Mouse (Mus musculus): Measurements from ENCODE around the gene Cd3eap. TPM values are rescaled to one million over a fixed set of nuclear protein-coding genes. Genes with fewer than 3 reads are reported as not detected.
A peak's percentile ranks its signal among the peaks of the same experiment; 100 is the strongest.

Gene Cd3eap
- total RNA-seq, 2 experiments from 2014 or later = 11.5 to 11.7 TPM

DNA sequence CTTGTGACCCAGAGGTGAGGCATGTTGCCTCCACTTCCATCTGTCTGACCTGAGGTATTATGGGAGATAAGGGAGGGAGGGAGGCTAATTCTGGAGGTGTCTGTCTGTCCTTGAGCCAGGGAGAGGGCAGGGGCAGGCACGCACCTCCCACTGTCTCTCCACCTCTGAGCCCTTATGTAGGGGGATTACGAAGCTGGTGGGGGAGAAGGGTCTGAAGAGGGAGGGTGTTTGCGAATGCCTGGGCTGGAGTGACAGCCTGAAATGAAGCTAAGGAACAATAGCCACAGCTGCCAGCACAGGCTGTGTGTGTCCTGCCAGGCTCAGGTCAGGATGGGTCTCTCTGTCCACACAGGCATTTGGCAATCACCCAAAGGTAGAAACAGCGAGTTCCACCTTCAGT is 3.0 kb upstream of the Cd3eap start:
- no peak for DNase-seq

DNA sequence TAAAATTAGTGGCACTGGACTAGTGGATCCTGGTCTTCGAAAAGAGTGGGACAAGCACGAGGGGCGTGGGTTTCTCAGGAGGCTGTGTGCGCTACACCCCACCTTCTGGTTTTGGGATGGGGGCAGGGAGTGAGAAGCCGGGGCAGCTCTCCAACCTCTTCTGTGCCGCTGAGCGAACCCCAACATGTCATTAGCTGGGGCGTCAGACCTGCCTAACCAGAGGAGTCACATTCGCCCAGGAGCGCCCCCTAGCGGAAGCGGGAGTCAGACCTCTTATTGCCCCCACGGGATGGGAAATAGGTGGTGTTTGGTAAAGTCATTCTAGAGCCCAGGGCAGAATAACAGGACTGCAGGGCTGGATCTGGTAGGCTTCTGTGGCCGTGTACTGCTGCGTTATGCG is 2.4 kb upstream of the Cd3eap start:
- peak; percentile 87 for DNase-seq

DNA sequence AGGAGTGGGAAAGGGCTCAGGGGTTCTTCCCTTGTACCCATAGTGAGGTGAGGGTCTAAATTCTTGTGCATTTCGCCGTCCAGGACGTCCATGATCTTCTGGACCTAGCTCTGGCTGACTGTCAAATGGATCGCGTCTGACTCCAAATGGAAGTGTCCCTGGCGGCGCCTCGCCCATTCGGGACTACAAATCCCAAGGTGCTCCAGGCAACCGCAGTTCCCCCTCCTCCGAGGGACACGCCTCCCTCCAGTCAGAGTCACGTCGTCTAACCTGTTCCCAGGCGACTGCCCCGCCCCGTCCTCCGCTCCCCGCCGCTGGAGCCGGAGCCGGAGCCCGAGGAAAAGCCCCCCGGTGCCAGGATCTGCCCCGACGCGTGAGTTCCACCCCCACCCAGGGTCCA is 1.7 kb upstream of the Cd3eap start:
- DNase-seq = peak; percentile 93

DNA sequence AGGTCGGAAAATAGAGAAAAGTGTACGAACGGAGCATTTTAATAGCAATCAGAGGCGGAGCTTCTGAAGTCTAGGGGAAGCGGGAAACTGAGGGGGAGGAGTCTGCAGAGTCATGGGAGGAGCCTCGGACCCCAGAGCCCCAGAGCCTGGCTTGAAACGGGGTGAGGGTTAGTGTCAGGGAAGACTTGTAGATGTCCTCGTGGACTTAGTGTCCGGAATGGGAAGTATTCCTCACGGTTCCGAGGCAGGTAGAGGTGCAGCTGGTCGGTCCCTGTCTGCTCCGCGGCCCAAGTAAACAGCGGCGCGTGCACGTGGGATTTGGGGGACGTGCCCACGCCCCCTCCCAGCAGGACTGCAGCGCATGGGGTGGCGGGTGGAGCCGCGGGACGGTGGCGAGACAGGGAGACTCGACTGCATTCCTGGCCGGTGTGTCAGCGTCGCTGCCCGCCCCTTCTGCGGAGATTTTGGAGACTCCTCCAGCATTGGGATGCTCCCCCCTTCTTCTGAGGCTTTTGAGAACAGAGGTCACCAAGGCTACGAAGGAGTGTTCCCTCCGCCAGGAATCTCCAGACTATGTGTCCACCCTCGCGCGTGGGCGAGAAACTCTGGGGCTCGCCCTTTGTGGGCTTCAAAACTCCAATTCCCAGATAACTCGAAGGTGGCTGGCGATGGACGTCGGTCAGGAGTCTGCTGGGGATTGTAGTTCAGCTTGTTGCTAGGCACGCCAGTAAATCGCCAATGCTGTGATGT is 784 bp upstream of the Cd3eap start:
- DNase-seq = peak; percentile 77

DNA sequence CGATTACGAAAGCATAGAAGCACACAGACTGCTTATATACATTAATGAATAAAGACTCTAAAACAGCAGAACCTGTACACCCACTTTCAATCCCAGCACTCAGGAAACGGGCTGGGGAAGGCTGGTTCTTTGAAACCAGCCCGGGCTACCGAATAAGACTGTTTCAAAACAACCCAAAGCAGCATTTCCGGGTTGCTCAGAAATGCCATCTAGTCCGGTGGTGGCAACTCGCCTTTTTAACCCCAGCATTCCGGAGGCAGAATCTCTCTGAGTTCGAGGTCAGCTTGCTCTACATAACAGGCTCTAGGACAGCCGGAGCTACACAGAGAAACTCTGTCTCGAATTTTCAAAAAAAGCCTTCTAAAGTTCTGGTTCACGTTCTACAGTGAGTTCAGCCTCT is 649 bp downstream of the Cd3eap start:
- no peak for DNase-seq

DNA sequence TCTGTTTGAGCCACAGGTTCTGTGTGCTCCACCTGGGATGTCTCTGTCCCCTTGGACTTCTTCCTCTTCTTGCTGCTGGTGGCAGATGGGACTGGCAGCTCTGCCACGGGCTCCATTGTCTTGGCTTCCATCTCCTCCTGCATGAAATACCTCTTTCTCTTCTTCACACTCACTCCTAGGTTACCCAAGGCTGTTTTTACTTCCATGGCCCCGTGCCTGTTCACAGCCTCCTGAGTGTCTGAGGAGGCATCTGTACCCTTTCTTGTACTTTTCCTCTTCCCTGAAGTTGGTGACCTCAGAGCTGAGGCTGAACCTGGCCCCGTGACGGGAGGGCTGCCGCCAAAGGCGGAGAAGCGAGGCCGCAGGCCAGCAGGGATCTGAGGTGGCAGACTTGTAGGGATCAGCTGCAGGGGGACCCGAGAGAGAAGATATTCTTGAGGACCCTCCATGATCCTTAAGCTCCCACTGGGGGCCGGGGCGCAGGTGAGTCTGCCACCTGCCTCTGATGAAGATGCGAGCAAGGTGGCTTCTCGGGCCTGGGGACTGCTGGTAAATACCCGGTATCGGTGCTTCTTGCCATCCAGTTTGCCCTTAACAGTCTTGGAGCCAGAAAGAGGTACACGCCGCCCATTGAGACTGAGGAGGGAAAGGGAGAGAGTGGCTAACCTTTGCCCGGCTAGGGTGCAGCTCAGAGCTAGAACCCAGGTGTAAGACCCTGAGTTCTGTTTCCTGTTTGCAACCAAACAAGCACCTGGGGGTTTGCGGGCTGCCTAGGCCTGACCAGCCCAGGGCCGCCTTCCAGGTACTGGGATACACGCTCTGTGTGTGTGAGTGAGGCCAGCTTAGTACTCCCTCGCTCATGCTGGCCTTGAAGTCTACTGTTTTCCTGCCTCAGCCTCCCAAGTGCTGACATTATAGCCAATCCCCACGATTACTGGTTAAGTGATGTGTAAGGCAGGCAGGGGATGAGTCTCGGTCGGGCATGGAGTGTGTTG is 1.6 kb downstream of the Cd3eap start:
- DNase-seq = no peak

DNA sequence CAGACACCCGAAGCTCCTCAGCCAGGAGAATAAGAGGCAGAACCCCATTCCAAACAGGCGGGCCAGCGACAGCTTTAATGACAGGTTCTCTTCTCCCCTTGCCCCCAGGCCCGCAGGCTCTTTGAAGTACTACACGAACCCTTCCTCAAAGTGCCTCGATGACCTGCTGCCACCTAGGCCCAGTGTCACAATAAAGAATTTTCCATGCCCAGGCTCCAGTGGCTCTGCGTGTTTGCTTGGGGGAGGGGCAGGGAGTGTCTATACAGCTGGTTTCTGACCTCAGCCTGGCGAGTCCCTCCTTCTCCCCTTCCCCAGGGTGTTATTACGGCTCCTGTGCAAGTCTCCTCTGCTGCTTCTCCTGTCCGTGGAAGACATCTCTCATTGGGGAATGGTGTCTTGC is 3.0 kb downstream of the Cd3eap start:
- no peak for DNase-seq

DNA sequence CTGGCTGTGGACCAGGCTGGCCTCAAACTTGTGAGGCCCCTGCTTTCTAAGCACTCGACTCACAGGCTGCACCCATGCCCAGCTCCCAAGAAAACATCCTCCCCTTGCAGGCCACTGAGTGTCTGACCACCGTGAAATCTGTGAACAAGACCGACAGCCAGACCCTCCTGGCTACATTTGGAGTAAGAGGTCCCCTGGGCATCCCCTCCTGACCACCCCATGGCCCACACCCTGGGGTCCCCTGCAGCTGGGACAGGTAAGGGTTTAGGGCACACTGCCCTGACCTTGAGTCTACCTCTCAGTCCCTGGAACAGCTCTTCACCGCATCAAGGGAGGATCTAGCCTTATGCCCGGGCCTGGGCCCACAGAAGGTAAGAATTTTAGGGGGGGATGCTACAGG is 4.3 kb downstream of the Cd3eap start:
- no peak for DNase-seq

DNA sequence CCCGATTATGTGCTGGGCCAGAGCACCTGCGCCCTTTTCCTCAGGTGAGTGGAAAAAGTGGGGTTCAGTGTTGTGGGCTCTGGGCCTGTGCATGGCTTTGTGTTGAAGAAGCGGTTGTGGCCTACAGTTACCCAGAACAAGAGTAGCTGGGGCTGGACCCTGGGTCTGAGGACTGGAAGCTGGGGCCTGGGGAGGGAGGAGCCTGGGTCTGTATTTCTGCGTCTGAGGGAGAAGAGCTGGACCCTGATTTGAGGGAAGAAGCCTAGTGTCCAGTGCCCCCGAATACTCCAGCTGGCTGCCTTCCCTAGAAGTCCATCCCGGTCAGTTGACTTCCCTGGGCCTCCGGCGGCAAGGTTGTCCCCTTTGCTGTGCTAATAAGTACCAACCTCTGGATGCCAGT is 9.1 kb downstream of the Cd3eap start:
- no peak for DNase-seq

DNA sequence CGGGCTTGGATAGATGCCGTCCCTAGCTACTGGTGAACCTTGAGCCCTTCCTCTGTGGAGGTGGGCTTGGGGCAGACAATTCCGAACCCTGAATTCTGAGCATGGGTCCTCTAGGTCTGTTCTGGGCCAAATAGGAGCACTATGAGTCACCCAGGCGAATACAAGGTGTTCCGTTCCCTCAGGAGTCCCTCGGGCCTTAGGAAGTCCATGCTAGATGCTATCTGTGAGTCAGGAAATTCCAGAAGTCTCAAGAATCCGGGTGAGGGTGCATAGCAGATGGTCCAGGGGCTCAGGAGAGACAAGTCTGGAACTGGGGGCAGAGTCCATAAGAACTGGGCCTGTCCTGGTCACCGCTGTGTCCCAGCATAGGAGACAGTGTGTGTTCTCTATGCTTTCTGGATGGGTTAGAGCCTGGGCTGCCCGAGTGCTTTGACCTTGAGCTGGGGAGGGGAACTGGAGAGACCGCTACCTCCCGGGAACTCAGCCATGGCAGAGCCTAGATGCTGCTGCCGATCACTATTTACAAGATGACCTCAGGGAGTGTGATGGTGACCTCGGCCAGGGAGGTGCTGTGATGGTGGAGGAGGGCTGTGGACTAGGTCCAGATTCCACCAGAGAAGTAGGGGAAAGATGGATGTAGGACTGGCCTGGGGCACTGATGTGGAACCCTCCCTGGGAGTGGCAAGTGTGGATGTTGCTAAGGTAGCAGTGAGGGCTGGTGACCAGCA is 9.9 kb downstream of the Cd3eap start:
- DNase-seq = no peak

DNA sequence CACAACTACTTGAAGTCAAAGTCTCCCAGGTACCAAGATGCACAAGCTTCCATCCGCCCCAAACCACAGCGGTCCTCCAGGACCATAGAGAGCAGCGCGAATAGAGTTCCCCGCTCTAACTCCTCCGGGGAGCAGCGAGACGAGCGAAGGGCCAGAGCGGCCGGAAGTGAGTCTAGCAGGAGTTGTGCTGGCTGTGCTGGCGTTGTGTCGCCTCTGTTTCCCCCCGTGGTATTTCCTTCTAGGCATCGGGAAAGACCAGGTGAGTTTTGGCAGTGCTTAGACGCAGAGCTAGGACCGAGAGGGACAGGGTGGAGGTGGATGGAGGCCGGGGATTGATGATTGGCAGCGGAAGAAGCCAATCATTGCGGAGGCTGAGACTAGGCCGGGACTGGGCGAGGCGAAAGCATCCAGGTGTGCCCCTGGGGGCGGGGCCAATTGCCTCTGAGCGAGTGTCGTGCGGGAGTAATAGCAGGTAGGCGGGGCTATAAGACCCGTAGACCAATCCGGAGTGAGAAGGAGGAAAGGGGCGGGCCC is 14.3 kb downstream of the Cd3eap start:
- peak; percentile 94 for DNase-seq

DNA sequence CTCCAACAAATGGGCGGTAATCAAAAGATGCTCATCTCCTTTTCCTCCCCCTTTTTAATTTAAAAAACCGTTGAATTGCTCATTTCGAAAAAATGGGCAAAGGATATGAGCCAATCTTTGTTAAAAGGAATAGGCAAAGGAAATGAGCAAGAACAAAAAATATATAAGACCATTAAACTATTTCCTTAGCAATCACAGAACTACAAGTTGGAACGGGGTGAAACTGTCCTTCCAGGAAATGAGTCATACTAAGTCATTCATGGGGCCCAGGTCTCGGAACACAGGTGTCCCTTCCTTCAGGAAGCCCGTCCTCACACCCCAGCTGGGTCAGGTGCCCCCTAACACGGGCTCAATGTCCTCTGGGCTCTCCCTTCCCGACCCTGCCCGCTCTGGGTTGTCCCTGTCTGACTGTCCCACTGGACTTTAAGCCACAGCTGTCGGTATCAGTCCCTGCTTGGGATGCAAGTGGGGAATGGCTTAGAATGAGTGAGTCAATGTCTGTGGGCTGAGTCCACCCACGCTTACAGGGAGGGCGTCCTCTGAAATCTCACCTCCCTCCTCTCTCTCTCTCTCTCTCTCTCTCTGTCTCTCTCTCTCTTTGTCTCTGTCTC is 14.9 kb downstream of the Cd3eap start, which contains the start of gene Ercc1:
TSS of gene Ercc1 (plus strand) at position 542 of the 611 bp plus-strand sequence.
- DNase-seq = no peak

DNA sequence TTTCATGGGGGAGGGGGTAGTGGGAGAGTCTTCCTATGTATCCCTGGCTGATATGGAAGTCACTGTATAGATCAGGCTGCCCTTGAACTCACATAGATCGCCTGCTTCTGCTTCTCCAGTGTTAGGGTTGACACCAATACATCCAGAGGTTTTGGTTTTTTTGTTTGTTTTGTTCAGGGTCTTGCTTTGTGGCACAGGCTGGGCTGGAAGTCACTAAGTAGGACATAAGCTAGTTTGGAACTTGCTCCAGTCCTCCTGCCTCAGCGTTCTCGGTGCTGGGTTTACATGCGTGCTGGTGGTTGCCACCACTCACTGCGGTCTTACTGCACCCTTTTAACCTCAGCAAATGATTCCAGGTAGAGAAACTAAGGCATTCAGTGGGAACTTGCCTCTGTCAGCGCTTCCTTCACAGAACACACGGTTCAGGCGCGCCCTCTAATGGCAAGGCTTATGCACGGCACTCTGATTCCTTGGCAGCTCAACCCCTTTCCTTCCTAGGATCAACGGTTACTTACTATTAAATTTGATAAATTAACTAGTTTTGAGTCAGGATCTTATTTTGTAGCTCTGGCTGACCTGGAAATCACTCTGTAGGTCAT is 16.0 kb downstream of the Cd3eap start:
- DNase-seq = peak; percentile 84

DNA sequence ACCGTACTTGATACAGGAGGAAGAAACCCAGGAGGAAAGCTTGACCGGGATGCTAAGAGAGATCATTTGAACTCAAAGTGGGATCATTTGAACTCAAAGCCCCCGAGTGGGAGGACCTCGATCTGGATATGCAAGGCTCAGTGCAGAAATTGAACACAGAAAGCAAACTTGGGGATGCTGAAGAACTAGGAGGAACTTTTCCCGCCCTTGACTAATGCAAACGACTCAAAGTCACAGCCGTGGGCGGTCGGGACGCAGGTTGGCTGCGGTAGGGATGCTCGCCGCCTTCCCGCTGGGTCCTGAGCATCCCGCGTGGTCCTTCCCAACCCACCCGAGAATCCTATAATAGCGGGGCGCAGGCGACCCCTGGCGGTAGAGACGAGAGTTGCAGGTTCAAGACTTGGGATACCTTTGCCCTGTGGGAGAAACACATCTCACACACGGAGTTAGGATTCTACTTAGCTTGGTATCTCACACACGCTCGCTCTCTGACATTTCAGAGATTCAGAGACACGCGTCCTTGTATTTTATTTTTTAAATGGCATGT is 16.7 kb downstream of the Cd3eap start:
- DNase-seq = peak; percentile 91

DNA sequence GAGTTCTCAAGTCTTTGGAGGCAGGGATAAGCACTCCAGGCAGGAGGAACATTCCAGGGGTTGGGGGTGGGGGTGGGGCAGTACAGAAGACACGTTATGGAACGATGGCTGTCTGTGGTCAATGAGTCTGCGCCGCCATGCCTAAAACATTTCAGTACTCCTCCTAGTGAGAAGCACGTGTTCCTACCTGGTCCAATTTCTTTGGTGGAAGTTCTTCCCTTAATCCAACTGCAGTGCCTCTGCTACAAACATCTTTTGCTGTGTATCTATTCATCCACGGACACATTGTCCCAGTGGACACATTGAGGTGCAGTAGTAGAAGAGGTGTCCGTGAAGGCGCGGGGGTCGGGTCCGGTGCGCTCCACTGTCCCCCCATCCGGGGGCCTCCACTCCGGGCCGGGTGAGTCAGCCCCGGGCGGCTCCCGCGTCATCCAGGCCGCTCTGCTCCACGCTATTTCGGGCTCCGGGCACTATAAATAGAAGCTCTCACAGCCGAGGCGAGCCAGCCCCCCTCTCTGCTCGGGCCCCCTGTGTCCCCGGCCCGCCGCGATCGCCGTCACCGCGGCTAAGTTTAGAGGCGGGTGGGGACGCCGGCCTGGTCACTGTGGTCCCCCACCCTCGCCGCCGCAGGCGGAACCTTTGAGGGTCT is 17.4 kb downstream of the Cd3eap start:
- DNase-seq = peak; percentile 52

DNA sequence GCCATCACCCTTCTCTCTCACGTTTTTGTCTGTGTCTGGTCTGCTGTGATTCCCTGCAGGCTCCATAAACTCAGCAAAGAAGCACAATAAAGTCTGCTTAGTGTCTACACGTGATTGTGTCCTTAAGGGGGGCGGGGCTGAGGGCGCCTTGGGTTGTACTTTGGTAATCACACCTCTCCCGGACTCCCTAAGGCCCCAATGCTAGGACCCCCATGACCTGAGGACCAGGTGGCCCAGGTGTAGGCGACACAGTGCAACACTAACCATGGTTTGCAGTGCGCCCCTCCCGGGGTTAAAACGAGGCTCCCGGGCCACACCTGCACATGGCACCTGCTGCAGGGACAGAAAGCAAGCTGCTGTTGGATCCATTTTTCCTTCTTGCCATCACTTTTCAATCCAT is 18.0 kb downstream of the Cd3eap start:
- DNase-seq = no peak

DNA sequence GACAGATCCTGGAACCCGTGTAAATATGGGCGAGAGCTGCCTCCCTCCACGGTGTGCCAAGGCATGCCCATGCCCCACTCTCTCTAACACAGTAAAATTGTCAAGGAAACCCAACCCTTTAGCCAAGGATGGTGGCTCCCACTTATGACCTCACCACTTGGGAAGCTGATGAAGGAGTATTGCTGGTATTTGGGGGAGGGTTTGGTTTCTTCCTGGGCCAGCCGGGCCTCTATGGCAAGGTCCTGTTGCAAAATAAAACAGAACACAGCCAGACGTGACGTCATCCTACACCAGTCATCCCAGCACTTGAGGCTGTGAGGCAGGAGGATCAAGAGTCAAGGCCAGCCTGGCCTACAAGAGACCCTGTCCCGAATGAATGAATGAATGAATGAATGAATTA is 20.7 kb downstream of the Cd3eap start:
- no peak for DNase-seq

DNA sequence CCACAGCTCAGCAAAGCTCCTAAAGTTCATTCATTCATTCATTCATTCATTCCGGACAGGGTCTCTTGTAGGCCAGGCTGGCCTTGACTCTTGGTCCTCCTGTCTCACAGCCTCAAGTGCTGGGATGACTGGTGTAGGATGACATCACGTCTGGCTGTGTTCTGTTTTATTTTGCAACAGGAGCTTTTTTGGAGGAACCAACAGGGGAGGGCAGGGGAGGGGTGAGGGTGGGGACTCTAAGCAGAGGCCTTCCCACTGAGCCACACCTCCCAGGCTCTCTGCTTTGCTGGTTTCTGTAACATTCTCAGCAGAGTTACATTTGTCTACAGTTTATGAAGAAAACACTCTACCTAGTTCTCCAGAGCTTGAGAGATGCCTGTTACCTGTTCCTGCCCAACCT is 21.2 kb downstream of the Cd3eap start:
- DNase-seq = no peak

DNA sequence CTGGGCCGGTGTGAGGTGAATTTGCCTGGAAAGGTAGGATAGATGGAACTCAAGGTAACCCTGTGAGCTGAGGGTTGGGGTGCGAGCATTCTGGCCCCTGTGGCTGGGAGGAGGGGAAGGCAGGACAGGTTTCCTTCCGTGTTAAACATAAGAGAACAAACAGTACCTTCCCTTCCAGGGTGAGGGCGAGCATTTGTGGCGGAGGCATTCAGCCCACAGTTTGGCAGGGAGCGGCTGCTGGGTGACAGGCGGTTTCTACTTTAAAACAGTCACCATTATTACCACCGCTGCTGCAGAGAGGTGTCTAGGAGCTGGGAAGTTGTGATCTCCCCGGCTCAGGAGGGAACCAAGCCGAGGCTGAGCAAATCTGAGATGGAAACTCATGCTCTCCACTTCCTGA is 22.2 kb downstream of the Cd3eap start:
- DNase-seq = no peak

DNA sequence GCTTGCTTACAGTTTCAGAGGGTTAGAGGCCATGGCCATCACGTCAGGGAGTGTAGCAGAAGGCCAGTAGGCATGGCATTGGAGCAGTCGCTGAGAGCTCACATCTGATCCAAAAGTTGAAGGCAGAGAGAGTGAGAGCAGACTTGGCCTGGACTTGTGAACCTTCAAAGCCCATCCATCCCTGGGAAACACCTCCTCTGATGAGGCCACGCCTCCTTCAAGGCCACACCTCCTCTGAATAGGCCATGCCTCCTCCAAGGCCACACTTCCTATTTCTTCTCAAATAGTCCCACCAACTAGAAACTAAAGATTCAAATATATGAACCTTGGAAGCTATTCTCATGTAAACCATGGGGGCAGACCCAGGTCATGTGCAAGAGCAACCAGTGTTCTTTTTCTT is 23.7 kb downstream of the Cd3eap start:
- DNase-seq = no peak
